Mouse (Mus musculus): Measurements from ENCODE around the gene Cwc15.
"Not testable (repeated sequence)": the region's sequence is repeated elsewhere in the genome, so short reads cannot be mapped to it uniquely, and the experiment has no call there.

Cwc15 gene

GRCm38 (mm10) chr9:14500023-14500915 lies at the start of gene Cwc15, which contains the start of gene Kdm4d:
Cwc15 (plus strand) TSS chr9:14500617.
Kdm4d (minus strand) TSS chr9:14500482.
- DNase-seq = peak; percentile 97

- peak; percentile 14 for DNase-seq
Measured at GRCm38 (mm10) chr9:14451120-14451519, 49.3 kb upstream of the Cwc15 start.

GRCm38 (mm10) chr9:14456320-14456719 lies 44.1 kb upstream of the Cwc15 start:
- DNase-seq = no peak

GRCm38 (mm10) chr9:14462536-14462935 lies 37.9 kb upstream of the Cwc15 start:
- DNase-seq = not testable (repeated sequence)

- not testable (repeated sequence) for DNase-seq
Measured at GRCm38 (mm10) chr9:14463668-14464067, 36.7 kb upstream of the Cwc15 start.

GRCm38 (mm10) chr9:14498896-14499705 lies 1.3 kb upstream of the Cwc15 start:
- no peak for DNase-seq

GRCm38 (mm10) chr9:14500916-14501424 lies 553 bp downstream of the Cwc15 start:
- DNase-seq = no peak

- DNase-seq = no peak
Measured at GRCm38 (mm10) chr9:14512633-14513445, 12.4 kb downstream of the Cwc15 start.

GRCm38 (mm10) chr9:14517296-14517695 lies 16.9 kb downstream of the Cwc15 start:
- DNase-seq = no peak

- DNase-seq = no peak
Measured at GRCm38 (mm10) chr9:14518105-14518504, 17.7 kb downstream of the Cwc15 start.

GRCm38 (mm10) chr9:14520971-14521670 lies 20.7 kb downstream of the Cwc15 start:
- DNase-seq = no peak

- DNase-seq = no peak
Measured at GRCm38 (mm10) chr9:14521695-14522094, 21.3 kb downstream of the Cwc15 start.

- peak; percentile 60 for DNase-seq
Measured at GRCm38 (mm10) chr9:14523408-14524043, 23.1 kb downstream of the Cwc15 start.

GRCm38 (mm10) chr9:14530004-14530403 lies 29.6 kb downstream of the Cwc15 start:
- DNase-seq = no peak

- DNase-seq = no peak
Measured at GRCm38 (mm10) chr9:14532283-14532682, 31.9 kb downstream of the Cwc15 start.

- no peak for DNase-seq
Measured at GRCm38 (mm10) chr9:14533659-14534058, 33.2 kb downstream of the Cwc15 start.

- DNase-seq = no peak
Measured at GRCm38 (mm10) chr9:14534833-14535456, 34.5 kb downstream of the Cwc15 start.

GRCm38 (mm10) chr9:14544034-14544757 lies 43.8 kb downstream of the Cwc15 start:
- DNase-seq = no peak

- DNase-seq = no peak
Measured at GRCm38 (mm10) chr9:14547584-14548365, 47.4 kb downstream of the Cwc15 start.
